Mouse (Mus musculus) cortical plate, adult 2 months (tissue): Measurements from ENCODE around the gene Lrrc20.

Experiments
- CTCF ChIP-seq: fragments of 200-500 bp; IDR thresholded peaks from 2 replicates; pipeline ENCODE4 v1.5.1; 2011; ENCODE audit warnings: mild to moderate bottlenecking, control low read depth, low read length; ENCODE audit not compliant: insufficient read depth; ENCODE audit errors: extremely low read depth
- POLR2A ChIP-seq: fragments of 200-500 bp; IDR thresholded peaks from 2 replicates; pipeline ENCODE4 v1.6.1; 2011; ENCODE audit warnings: mild to moderate bottlenecking, low read length, control low read depth; ENCODE audit not compliant: insufficient read depth; ENCODE audit errors: extremely low read depth

GRCm38 (mm10) chr10:61563550-61563949, 87.9 kb downstream of the Lrrc20 start:
- TF ChIP-seq POLR2A: no peak
- TF ChIP-seq CTCF: no peak
